Mouse (Mus musculus) adipocyte (in vitro differentiated cells): Measurements from ENCODE around the gene Efna2.

Experiments
- DNase-seq: peaks from one replicate; pipeline ENCODE4 v3.0.0-alpha.2; 2016; ENCODE audit warnings: low spot score

The Efna2 gene

DNA sequence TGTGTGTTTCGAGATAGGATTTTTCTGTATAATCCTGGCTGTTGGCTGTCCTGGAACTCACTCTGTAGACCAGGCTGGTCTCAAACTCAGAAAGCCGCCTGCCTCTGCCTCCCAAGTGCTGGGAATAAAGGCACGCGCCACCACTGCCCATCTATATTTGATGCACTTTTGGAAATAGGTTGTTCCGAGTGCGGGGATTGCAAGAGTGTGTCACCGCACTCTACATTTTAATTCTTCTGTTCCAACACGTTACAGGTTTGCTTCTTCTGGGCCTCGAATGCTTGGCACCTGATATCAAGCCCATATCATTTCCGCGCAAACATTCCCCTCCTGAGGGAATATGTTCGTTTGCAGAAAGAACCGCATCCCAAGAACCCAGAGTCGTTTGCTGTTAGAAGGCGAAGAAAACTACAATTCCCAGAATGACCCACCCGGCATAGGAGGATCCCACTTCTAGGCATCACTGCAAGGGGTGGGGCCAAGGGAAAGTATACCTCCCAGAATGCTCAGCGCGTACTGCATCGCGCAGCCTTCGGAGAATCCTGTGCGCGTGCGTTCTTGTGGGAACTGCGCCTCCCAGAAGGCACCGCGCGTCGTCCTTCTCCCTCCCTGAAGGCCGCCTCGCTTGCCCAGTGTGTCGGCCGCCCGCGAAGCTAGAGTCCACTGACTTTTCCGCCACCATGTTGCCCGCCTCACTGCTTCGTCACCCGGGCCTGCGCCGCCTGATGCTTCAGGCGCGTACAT, 37.3 kb upstream of the Efna2 start:
- DNase-seq, result peak; percentile 99

DNA sequence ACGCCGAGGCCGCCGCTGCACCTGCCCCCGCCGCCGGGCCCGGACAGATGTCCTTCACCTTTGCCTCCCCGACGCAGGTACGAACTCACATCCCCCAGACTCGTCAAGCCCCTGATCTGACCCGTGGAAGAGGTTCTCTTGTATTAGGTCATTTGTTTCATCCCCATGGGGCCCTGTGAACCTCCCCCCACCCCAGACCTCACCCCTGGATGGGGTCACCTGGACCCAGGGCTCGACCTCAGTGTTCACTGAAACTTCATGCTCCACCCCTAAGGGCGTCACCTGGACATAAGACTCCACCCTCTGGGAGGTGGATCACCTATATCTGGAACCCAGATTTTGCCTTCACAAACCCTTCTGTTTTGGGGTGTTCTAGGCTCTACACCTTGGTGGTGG, 36.8 kb upstream of the Efna2 start:
- DNase-seq, result peak; percentile 36

DNA sequence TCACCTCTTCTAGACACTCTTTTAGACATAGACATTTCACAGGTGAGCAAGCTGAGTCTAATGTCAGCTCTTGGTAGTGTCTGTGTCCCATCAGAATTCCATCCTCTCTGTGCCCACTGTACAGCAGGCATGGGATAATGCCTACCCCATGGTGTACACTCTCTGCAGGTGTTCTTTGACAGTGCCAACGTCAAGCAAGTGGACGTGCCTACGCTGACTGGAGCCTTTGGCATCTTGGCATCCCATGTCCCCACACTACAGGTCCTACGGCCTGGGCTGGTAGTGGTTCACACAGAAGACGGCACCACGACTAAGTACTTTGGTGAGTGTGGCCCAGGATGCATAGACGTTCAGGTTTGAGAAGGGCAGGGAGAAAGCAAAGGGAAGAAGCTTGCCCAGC, 35.6 kb upstream of the Efna2 start:
- no peak for DNase-seq

DNA sequence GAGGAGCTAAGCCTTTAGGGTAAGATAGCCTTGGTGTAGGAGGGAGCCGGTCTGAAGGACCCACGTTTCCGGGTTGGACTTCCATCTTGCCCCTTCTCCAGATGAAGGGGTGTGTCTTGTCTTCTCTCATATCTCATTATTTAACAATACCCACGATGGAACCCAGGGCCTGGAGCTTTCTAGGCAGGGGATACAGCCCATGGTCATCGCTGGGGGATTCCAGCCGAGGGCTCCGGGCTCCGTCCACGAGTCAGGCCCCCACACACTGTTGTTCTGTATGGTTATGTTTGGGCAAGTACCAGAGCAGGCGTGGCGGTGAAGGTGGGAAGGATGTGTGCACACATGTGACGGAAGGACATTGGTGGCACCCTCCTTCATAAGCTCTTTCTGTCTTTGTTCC, 35.1 kb upstream of the Efna2 start:
- no peak for DNase-seq

DNA sequence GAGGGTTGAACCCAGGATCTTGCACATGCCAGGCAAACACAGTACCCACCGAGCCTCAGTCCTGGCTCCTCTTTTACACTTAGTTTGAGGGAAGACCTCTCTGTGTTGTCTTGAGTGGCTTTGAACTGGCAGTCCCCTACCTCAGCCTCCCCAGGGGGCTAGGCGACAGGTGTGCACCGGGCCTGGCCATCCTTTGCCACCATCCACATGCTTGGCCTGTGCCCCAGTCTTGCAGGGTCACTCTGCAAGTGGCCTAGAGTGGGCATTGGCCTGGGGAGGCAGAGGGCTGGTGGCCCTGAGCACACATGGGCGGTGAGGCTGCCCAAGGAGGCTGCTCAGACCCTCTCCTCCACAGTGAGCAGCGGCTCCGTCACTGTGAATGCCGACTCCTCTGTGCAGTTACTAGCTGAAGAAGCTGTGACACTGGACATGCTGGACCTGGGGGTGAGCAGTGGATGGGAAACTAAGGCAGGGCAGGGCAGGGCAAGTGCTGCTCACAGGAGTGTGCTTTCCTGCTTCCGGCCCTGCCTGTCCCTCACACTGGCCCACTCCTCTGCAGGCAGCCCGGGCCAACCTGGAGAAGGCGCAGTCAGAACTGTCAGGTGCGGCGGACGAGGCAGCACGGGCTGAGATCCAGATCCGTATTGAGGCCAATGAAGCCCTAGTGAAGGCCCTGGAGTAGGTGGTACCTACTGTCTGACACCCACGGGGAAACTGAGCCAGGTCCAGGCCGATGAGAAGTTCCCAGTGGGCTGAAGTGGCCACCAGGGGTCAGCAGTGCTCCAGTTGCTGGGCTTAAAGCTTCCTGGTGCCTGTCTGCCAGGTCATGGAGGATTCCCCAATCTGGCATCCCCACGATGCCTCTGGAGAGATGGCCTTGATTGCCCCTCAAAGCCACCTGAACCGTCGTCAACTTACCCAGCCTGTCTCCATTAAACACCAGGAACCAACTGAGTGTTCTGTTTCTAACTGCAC, 34.1 kb upstream of the Efna2 start:
- peak; percentile 74 for DNase-seq

DNA sequence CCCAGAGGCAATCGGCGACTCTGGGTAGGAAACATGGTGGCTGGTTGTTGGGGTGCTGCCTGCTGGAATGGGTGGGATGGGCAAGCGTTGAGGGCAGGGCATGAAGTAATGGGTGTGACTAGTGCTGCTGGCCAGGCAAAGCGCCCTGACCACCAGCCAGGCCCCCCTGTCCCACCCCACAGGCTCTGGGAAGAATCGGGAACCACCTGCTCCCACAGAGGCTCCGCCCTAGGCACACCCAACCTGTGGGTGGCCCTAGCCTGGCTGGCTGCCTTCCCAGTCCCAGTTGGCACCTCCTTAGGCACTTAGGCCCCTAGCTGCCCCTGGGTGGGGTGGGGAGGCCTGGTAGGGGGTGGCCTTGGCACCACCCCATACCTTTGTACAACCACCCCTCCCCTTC, 33.4 kb upstream of the Efna2 start:
- DNase-seq, result peak; percentile 31

DNA sequence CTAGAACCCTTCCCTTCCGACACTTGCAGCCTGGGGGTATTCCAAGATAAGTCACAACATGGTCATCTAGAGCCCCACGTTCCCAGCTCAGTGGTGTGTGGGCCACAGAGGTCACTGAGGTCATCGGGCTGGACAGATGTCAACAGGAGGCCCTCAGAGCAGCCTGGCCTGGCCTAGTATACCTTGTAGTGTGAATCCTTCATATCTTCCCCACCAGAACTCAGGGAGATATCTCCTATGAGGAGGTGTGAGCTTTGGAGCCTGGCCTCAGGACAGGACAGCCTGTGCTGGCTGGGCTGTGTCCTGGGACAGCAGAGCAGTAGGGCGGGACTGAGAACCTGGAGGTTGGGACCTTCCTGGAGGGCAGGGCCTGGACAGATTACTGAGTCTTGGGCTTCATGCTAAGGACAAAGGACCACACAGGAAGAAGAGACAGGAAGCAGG, 32.7 kb upstream of the Efna2 start:
- DNase-seq, result no peak

DNA sequence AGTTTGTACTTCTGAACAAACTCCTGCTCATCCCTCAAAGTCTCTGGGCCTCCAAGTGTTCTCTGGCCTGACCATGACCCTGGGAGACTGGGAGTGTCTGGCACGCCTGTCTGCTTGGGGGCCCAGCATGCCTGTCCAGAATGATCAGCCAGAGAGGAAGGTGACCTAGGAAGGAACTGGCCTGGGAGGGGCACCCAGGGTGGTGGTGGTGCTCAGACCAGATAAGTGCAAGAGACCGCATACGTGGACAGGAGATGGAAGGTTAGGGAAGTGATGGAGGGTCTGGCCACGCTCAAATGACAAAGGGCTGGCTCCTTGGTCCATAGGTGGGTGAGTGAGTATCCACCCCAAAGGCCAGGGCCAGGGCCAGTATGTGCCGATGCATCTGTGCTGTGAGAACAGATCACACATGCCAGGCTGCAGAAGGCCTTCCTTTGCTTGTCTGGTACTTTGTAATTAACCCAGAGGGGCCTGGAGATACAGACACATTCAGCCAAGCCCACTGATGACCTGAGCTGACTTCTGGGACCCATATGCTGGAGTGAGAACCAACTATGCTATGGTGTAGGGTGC, 32.0 kb upstream of the Efna2 start:
- no peak for DNase-seq

DNA sequence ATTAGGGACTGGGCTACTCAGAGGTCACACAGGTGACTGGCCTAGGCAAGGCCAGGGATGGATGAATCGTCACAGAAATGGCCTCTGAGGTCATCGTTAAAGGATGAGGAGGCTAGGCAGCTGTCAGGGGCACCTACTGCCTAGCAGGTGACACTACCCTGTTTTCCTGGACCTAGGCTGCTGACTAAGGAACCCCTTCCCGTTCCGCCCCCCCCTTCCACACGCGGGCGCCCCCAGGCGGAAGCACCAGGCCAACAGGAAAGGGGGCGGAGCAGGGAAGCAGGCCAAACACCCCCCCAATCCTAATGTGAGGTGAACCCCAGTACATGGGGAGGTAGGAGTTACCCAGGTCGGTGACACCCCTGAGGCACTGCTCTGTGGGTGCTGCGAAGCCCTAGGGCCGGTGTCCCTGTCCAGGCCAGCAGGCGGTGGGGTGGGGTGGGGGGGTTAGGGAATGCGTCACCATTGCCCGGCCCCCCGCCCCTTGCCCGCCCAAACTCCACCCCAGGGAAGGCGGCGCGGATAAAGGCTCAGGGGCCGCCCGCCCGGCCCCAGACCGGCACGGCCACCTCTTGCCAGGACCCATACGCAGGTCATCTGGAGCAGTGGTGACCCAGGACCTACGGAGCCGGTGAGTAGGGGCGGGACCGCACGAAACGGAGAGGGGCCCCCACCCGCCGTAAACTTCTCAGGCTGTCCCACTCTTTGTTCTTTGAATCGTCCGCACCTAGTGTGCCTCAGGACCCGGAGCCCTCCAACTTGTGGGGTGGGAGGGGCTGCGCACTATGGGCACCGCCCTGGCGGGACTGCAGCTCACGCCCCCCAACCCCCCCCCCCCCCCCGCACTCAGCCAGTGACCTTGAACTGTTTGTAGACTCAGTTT, 31.3 kb upstream of the Efna2 start, which contains the start of gene Midn:
Midn (plus strand) TSS at position 554 of the 883 bp plus-strand sequence.
- peak; percentile 82 for DNase-seq

DNA sequence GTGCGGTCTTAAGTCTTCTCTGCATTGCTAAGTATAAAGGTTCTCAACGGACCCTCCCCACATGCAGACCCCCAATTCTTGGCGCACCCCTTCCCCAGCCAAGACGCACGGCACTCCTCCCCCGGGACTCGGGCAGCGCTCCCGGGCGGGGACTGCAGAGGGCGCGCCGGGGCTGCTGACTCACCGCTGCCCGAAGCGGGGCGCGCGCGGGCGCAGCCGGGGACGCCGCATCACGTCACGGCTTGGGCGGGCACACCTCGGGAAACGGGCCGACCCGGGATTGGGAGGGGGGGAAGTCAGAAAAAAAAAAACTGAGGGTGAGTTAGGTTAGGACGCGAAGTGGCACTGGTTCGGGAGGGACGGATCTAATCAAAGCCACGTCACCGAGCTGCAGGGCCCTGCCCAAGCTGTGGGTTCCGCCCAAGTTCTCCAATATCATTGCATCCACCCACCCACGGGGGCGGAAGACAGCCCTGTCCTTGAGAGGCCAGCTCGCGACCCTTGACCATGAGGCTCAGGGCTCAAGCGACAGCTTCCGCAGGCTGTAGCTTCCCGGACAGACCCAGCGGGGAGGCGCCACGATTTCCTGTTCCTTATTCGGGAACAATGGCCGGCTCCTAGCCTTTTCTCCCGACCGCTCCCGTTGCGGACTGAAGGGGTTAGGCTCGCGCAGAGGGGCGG, 30.5 kb upstream of the Efna2 start:
- peak; percentile 96 for DNase-seq

DNA sequence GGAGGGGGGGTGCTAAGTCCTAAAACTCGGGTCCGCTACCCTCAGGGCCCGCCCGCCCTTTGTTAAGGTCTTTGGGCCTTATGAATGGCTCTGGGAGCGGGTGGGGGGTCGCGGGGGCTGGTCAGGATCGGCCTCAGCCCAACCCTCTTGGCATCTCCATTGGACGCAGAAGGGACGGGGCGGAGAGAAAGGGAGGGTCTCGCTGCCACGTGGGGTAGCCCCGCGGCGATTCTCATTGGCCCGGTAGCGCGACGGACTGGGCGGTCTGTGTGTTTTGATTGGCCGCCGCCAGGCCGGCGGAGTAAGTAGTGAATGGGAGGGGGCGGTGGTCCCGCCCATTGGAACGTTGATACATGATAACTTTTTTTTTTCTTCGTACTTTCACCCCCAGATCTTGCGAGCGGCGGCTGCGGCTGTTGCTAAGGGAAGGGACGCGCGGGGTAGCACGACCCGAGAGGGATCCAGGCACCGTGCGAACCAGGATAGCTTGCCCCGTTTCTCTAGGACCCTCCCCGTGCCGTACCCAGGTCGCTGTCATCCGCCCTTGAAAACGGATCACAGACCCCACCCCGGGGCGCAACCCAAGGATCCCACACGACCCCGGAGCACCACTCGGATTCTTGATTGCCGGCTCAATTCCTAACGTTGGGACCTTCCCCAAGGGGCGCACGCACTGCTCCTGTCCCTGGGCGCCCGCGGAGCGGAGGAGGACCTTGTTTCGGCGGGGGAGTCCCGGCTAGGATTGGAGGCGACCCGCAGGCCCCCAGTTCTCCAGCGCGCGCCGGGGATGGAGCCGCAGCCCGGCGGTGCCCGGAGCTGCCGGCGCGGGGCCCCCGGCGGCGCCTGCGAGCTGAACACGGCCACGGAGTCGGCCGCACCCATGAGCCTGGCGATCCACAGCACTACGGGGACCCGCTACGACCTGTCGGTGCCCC, 29.7 kb upstream of the Efna2 start:
- peak; percentile 97 for DNase-seq

DNA sequence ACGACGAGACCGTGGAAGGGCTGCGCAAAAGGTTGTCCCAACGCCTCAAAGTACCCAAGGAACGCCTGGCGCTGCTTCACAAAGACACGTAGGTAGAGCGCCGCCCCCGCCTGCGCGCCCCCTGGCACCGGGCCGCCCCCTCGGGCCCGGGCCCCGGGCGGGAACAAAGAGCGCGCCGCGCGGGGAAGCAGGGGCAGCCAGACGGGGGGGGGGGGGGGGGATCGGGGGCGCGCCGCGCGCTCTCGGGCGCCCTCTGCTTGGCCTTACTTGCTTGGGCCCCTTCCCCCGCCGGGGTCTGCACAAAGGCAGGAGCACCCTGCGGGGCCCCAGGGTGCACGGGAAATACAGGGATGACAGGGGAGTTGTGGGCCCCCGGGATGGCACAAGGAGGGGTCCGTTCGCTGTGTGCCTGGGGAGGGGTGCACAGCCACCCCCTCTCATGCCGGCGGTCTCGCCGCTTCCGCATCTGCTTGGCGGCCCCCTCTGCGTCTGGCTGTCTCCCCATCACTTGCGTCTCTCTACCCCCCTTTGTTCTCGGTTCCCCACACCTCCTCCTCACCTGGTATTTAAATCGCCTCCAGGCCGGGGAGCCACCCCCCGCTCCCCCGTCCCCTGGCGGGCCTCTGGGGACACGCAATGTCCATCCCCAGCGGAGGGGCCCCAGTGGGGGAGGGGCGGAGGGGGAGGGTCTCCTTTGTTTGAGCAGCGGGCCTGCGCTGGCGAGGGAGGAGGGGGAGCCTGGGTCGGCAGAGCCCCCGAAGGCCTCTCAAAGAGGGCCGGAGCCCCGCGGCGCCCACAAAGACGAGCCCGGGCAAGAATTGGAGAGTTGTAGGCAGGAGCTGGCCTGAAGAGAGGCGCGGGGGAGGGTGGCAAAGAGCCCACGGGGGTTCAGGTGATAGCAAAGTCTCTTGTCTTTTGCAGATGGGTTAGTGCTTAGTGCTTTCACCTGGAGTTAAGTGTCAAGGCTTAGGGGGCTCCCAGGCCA, 28.8 kb upstream of the Efna2 start:
- no peak for DNase-seq

DNA sequence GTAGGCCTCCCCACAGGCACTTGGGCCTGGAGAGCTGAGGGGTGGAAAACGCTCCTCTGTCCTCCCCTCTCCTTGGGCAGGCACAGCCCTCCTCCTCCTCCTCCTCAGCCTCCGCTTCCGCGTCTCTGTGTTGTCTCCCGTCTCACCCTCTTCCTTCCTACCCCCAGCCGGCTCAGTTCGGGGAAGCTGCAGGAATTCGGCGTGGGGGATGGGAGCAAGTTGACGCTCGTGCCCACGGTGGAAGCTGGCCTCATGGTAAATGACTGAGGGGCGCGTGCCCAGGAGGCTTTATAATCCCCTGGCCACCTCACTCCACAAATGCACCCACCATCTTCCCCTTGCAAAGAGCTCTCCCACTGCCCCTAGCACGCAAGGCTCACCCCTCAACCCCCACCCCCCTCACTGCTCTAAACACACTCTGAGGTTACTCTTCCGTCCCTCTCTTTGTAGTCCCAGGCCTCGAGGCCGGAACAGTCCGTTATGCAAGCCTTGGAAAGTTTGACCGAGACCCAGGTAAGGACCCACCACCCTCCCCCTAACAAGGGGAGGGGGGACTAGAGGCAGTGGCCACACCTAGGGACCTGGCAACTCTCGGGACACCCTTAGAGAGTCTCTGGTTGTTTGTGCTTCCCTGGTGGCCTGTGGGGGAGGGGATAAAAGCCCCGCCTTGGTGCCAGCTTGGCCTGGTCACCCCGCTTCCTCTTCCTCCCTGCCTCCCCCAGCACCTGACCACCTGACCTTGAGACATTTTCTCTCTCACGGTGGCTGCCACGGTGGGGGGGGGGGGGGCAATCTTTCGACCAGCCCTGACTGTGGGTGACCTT, 27.9 kb upstream of the Efna2 start:
- peak; percentile 66 for DNase-seq

DNA sequence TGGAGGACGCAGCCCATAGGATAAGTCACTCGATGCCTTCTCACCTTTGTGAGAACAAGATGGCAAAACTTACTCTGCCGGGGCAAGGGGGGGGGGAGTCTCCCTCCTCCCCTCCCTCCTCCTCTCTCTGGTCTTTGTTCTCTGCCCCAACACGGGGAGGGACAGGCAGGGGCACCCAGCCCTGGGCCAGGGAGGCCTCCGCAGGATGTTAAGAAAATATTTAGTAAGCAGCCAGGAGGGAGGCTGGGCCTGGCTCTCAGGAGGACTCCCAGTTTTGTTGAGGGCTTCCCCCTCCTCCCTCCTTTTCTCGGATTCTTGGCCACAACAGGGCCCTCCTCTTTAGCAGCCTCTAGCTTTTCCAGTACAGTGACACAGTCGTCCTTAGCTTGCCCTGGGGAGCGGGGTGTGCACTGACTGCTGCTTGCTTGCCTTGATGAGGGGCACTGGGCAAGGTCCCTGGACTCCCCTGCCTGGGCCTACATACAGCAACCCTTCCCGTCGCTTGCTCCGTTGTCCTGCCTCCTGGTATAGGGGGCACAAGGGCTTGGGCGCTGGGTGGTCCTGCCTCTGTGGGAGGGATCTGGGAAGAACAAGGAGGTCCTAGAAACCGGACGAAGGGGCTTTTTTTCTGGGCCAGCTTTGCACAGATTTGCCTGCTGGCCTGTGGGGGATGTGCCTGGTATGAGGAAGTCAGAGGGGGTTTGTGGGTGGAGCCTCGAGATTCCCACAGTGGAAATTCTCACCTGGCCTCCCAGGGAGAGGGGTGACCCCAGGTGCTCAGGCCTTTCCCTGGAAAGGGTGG, 27.0 kb upstream of the Efna2 start:
- peak; percentile 91 for DNase-seq

DNA sequence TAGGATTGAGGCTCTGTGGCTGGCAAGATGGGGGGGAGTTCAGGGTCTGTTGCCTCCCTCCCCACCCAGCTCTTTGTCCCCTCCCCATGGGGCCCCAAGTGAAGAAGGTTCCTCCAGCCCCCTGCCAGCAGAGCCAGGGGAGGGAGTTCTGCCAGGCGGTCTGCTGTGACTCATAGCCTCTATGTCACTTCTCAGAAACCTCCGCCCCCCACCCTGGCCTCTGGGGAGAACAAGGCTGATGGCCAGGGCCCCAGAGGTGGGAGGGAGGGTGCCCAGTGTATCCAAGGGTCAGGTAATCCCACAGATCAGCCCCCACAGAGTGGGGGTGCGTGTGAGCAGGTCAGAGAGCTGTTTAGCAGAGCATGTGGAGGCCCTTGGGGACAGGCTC, 26.4 kb upstream of the Efna2 start:
- DNase-seq, result peak; percentile 78

DNA sequence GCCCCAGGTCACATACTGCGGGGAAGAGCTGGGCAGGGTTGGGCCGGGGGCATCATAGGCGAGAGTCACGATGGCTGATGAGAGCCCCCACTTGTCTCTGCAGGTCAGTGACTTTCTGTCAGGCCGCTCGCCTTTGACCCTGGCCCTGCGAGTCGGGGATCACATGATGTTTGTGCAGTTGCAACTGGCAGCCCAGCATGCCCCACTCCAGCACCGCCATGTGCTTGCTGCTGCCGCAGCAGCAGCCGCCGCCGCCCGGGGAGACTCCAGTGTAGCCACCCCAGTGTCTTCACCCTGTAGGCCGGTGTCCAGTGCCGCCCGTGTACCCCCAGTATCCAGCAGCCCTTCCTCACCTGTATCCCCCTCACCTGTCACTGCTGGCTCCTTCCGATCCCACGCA, 25.6 kb upstream of the Efna2 start:
- DNase-seq, result no peak

DNA sequence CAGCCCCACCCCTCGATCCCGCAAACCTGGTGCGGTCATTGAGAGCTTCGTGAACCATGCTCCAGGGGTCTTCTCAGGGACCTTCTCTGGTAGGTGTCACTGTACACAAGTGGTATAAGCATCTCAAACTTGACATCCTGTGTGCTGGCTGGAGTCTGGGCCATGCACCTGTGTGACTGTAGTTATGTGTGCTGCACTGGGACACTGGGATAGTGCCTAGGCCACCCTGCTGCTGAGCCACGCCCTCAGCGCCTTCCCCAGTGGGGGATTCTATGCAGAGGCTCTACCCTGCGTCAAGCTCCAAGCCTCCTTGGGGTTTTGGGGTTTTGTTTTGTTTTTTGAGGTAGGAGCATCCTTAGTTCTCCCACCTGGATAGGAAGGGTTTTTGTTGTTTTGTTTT, 24.9 kb upstream of the Efna2 start:
- DNase-seq, result no peak
